Mouse (Mus musculus): ENCODE results near the gene Elobl. TPM values are rescaled to one million over a fixed set of nuclear protein-coding genes. Genes with fewer than 3 reads are reported as not detected.

Gene Elobl
- polyA plus RNA-seq (2015; fragmentation: Nextera tagmentation; extraction: Ambion mirVana) = not detected in 2 replicates

GRCm38 (mm10) chr11:88966881-88967361, at the start of gene Elobl:
Gene Elobl, minus strand, starts transcription at chr11:88966931.

DNA sequence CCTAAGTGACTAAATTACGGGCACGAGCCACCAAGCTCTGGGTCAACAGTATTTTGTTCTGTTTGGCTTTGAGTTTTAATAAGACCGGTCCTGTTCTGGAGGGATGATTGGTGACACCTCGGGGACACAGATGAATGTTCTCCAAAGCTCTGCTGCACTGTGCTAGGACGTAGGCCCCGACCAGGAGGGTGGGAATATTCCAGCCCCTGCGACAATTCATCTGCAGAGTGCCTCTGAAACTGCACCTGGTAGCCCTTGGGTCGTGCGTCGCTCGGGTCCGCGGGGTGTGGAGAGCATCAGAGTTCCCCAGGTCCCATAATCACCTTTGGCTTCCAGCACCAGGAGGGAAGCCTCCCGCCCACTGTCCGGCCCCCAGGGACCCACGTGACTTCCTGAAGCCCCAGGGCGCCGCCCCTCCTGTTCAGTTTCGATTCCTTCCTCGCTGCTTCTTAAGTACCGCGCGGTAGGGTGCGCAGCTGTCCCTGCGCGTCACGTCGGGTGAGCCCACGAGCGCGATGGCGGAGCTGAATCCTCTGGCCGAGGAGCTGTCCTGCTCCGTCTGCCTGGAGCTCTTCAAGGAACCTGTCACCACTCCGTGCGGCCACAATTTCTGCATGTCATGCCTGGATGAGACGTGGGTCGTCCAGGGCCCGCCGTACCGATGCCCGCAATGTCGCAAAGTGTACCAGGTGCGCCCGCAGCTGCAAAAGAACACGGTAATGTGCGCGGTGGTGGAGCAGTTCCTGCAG, 32.4 kb upstream of the Elobl start, which contains the start of gene Trim25:
TSS of gene Trim25 (plus strand) at position 403 of the 749 bp plus-strand sequence.

GRCm38 (mm10) chr11:88970202-88970732, 3.5 kb upstream of the Elobl start, which contains the start of gene Coil:
Gene Coil, plus strand, starts transcription at chr11:88970252.

DNA sequence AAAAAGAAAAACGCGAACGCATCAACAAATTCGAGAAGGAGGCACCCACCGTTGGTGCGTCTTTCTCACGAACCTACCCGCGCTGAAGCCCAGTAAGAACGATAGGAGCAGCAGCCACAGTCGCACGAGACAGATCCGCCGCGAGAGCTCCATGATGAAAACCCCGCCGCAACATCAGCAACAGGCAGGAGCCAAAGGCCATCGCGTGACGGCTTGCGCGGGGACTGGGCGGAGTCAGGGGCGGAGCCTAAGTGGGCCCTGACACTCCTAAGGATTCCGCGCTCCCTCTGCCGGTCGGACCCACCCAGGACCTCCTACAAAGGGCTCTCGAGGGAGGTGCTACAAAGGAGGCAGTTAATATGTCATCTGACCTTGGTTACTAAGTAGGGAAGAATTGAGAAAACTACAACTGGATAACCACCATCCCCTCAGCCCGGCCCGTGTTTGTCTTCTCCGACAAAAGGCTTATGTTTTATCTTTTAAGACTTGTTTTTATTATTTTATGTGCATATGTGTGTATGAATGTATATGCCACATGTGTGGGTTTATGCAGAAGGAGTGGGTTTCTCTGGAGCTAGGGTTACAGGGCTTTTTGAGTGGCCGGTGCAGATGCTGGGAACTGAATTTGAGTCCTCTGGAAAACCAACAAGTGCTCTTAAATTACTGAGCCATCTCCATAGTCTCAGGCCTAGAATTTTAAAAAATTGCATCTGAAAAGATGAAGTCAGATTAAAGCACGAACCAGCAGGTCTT, 11.3 kb downstream of the Elobl start, which contains the start of gene Scpep1:
TSS of gene Scpep1 (minus strand) at position 249 of the 753 bp plus-strand sequence.

Other genes with a start within 250 kb of the Elobl start
- gene Msi2, start 248.4 kb downstream of the Elobl start, polyA plus RNA-seq (2015; fragmentation: Nextera tagmentation; extraction: Ambion mirVana) = 20.6 and 22.7 TPM in 2 replicates
- gene Akap1, start 102.3 kb downstream of the Elobl start, polyA plus RNA-seq (2015; fragmentation: Nextera tagmentation; extraction: Ambion mirVana) = 54.1 and 55.3 TPM in 2 replicates
- gene Scpep1, start 11.5 kb downstream of the Elobl start, polyA plus RNA-seq (2015; fragmentation: Nextera tagmentation; extraction: Ambion mirVana) = 38.8 and 46.7 TPM in 2 replicates
- gene Coil, start 3.3 kb upstream of the Elobl start, polyA plus RNA-seq (2015; fragmentation: Nextera tagmentation; extraction: Ambion mirVana) = 5.3 and 6.3 TPM in 2 replicates
- 20.1 and 24.0 TPM in 2 replicates for gene Trim25, start 32.4 kb upstream of the Elobl start, polyA plus RNA-seq (2015; fragmentation: Nextera tagmentation; extraction: Ambion mirVana)
- gene Dgke, start 99.9 kb upstream of the Elobl start, polyA plus RNA-seq (2015; fragmentation: Nextera tagmentation; extraction: Ambion mirVana) = 1.8 TPM in 2 replicates
- gene Gm525, start 106.9 kb upstream of the Elobl start, polyA plus RNA-seq (2015; fragmentation: Nextera tagmentation; extraction: Ambion mirVana) = 0.71 and 0.99 TPM in 2 replicates

All from skeletal muscle tissue, postnatal 0 days (tissue).